Mouse (Mus musculus) heart, adult 2 months (tissue): Measurements from ENCODE around the gene Cxcr3.

Source experiments
- EP300 ChIP-seq: fragments of 200-500 bp; IDR thresholded peaks from 2 replicates; pipeline ENCODE4 v1.6.1; 2011; ENCODE audit warnings: low read depth, low read length, control low read depth; ENCODE audit not compliant: insufficient read depth
- POLR2A ChIP-seq: fragments of 200-500 bp; IDR thresholded peaks from 2 replicates; pipeline ENCODE4 v1.6.1; 2011; ENCODE audit warnings: mild to moderate bottlenecking, low read depth, low read length, control low read depth; ENCODE audit not compliant: insufficient read depth

DNA sequence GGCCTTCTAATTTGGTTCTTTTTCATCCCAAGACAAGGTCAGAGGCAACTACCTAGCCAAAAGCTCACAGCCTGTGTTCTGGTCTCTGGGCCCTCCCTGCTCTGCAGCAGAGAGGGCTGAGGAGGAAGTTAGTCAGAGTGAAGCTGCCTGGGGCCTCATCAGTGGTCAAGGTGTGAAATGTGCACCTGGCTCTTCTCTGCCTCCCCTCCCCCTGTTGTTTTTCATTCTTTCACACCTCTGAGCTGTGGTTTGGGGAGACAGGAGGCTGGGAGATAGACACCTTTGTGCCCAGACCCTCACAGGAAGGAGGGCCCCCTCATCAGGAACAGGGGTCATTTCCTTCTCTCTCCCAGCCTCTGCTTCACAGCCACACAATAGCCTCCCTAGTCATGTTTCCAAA is 3.1 kb upstream of the Cxcr3 start:
- TF ChIP-seq POLR2A (no peak), EP300 (no peak)
